Mouse (Mus musculus): ENCODE measurements at regions not wholly inside any gene's neighbourhood (a gene's known extent, or its start where the extent isn't known, plus 50 kb on each side); places are given as distances from the start of the nearest gene placed in this dataset.
A peak's percentile ranks its signal among the peaks of the same experiment; 100 is the strongest.

DNA sequence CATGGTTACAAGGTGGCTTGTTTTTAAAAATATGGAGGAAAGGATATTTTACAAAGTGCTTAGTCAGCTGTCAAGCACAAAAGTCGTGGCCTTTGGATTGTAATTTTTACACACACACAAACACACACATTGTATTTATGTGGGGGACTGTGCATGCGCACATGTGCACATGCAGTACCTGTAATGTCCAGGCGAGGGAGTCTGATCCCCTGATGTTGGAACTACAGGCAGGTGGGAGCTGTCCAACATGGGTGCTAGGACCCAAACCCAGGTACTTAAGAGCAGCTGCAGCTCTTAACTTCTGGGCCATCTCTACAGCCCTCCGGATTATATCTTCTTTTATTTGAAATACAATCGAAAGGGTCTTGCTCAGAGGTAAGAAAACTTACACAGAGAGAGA, 524.7 kb upstream of the 3110018I06Rik start:
- H3K4me1 ChIP-seq (ENCODE audit: control insufficient read depth, insufficient read depth, low read length), result no peaks in the 10 kb centered on the region
- DNase-seq (ENCODE audit: low spot score) (peak; percentile 49), ATAC-seq (ENCODE audit: insufficient number of reproducible peaks, low FRiP score, low TSS enrichment, low read depth) (no peak)
- no peak overlapping the region for H3K9ac ChIP-seq (ENCODE audit: low read length)
- H3K9me3 ChIP-seq (ENCODE audit: control insufficient read depth, low read length), result 0 out of 2 replicates have a peak, but pooled peaks cover 3% of the 10 kb centered on the region
- no peaks in the 10 kb centered on the region for H3K36me3 ChIP-seq (ENCODE audit: control insufficient read depth, insufficient read depth, low read length)
- 61% methylated on average over 5 of the region's 5 CpGs for WGBS
- H3K4me2 ChIP-seq (ENCODE audit: low read depth, severe bottlenecking), result no peak overlapping the region
- H3K27ac ChIP-seq (replicated peaks; ENCODE audit: low read depth, low read length), result no peak overlapping the region
- H3K27me3 ChIP-seq (ENCODE audit: control insufficient read depth, insufficient read depth, low read length), result no peaks in the 10 kb centered on the region
- H3K4me3 ChIP-seq (ENCODE audit: low read depth, low read length), result no peak overlapping the region

DNA sequence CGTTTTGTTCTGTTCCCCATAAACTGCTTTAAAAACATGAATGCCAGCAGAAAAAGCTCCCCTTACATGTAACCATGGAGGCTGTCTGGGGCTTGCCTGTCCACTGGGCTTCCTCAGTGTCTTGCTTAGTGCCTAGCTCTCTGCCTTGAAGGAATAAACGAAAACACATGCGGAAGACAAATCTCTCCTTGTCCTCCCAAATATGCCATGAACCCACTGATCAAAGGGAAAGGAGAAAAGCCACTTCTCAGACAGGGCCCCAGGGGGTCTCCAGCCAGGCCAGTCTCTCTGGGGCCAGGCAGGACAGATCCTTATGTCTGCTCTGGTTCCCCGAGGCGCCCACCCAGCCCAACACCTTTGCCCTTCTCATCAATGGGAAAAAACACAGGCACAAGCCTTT, 518.6 kb upstream of the 3110018I06Rik start:
- Histone ChIP-seq H3K9ac (ENCODE audit: low read length) (no peak overlapping the region), H3K4me1 (ENCODE audit: control insufficient read depth, insufficient read depth, low read length) (peaks cover 12% of the 10 kb centered on the region), H3K27ac (replicated peaks; ENCODE audit: low read depth, low read length) (peak overlapping the region; percentile 36; the same call in 1 of the 2 replicates), H3K36me3 (ENCODE audit: control insufficient read depth, insufficient read depth, low read length) (no peaks in the 10 kb centered on the region), H3K4me2 (ENCODE audit: low read depth, severe bottlenecking) (no peak overlapping the region), H3K4me3 (ENCODE audit: low read depth, low read length) (no peak overlapping the region), H3K27me3 (ENCODE audit: control insufficient read depth, insufficient read depth, low read length) (no peaks in the 10 kb centered on the region), H3K9me3 (ENCODE audit: control insufficient read depth, low read length) (no peaks in the 10 kb centered on the region; the same call in 1 of the 2 replicates)
- peak; percentile 52 for DNase-seq (ENCODE audit: low spot score)
- no peak for ATAC-seq (ENCODE audit: insufficient number of reproducible peaks, low FRiP score, low TSS enrichment, low read depth)
- WGBS, result 10% methylated on average over 5 of the region's 5 CpGs

DNA sequence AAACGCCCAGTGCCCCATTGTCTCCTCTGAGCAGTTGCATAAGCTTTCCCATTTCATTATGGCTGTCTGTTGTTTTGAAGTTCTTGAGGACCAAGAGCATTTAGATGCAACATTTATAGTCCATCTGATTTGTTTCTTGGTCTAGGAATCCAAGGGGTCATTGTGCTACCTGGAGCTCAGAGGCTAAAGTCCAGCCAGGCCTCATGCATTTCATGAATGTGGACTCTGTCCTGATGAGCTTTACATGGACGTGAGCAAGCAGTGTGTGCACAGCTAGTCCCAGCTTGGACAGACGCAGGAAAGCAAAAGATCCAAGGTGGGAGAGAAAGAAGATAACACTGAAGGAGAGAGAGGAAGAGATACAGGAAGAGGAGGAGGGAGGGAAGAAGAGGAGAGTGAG, 496.0 kb upstream of the 3110018I06Rik start:
- ATAC-seq (ENCODE audit: insufficient number of reproducible peaks, low FRiP score, low TSS enrichment, low read depth) (no peak), DNase-seq (ENCODE audit: low spot score) (no peak)
- H3K36me3 ChIP-seq (ENCODE audit: control insufficient read depth, insufficient read depth, low read length), result no peaks in the 10 kb centered on the region
- no peaks in the 10 kb centered on the region for H3K9me3 ChIP-seq (ENCODE audit: control insufficient read depth, low read length)
- no peak overlapping the region for H3K27ac ChIP-seq (replicated peaks; ENCODE audit: low read depth, low read length)
- H3K9ac ChIP-seq (ENCODE audit: low read length), result no peak overlapping the region
- WGBS, result 76% methylated on average over 3 of the region's 3 CpGs
- no peak overlapping the region for H3K4me3 ChIP-seq (ENCODE audit: low read depth, low read length)
- H3K4me2 ChIP-seq (ENCODE audit: low read depth, severe bottlenecking), result no peak overlapping the region
- H3K27me3 ChIP-seq (ENCODE audit: control insufficient read depth, insufficient read depth, low read length), result no peaks in the 10 kb centered on the region
- H3K4me1 ChIP-seq (ENCODE audit: control insufficient read depth, insufficient read depth, low read length), result no peaks in the 10 kb centered on the region

DNA sequence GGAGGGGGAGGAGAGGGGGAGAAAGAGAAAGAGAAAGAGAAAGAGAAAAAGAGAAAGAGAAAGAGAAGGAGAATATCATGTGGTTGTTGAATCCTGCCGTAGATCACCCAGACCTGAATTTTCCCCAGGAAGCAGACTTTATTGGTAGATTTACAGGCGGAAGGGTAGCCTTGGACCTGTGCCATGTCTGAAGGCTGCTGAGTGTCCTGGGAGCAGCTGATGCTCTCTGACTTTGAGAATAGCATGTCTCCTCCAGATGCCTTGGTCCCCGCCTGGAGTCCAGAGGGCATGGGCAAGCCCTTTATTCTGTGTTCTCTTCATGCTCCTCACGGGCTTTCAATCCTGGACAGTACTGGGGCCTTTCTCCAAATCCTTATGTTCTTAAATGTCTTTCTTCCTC, 495.4 kb upstream of the 3110018I06Rik start:
- Histone ChIP-seq H3K36me3 (ENCODE audit: control insufficient read depth, insufficient read depth, low read length) (no peaks in the 10 kb centered on the region), H3K4me2 (ENCODE audit: low read depth, severe bottlenecking) (no peak overlapping the region), H3K9ac (ENCODE audit: low read length) (no peak overlapping the region), H3K27ac (replicated peaks; ENCODE audit: low read depth, low read length) (no peak overlapping the region), H3K4me3 (ENCODE audit: low read depth, low read length) (no peak overlapping the region), H3K9me3 (ENCODE audit: control insufficient read depth, low read length) (no peaks in the 10 kb centered on the region), H3K4me1 (ENCODE audit: control insufficient read depth, insufficient read depth, low read length) (no peaks in the 10 kb centered on the region), H3K27me3 (ENCODE audit: control insufficient read depth, insufficient read depth, low read length) (no peaks in the 10 kb centered on the region)
- DNase-seq (ENCODE audit: low spot score) (no peak), ATAC-seq (ENCODE audit: insufficient number of reproducible peaks, low FRiP score, low TSS enrichment, low read depth) (no peak)
- WGBS, result 87% methylated on average over 4 of the region's 4 CpGs

DNA sequence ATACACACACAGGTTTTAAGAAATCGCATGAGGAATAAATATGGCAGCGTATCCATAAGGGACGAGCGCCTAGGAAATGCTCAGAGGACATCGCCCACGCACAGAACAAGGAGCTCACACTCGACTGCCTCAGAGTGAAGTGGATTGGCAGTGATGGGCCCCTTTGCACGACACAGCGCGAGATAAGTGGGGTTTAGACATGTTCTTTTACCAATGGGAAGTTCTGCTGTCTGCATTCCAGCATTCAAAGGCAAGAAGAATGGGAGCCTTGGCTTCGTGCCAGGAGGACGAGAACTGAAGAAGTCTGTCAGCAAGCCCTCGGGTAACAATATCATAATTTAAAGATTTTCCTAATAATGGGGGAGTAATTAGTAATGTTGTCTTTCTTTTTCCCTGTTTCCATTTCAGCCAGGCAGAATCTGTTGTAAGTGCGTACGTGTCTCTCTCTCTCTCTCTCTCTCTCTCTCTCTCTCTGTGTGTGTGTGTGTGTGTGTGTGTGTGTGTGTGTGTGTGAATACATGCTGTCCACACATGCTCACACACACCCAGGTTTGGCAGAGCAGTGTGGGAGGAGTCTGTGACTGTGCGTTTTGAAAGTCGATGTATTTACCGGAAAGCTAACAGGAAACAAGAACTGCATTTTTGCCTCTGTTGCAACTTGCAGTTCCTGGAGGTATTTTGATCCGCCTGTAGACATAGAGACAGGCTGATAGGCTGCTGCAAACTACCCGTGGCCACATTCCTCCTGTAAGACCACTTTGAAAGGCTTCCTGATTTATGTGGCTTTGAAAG, 477.2 kb upstream of the 3110018I06Rik start:
- no peaks in the 10 kb centered on the region for H3K36me3 ChIP-seq (ENCODE audit: control insufficient read depth, insufficient read depth, low read length)
- H3K27ac ChIP-seq (replicated peaks; ENCODE audit: low read depth, low read length), result no peak overlapping the region
- H3K9ac ChIP-seq (ENCODE audit: low read length), result no peak overlapping the region
- ATAC-seq (ENCODE audit: insufficient number of reproducible peaks, low FRiP score, low TSS enrichment, low read depth), result no peak
- H3K4me3 ChIP-seq (ENCODE audit: low read depth, low read length), result no peak overlapping the region
- H3K4me2 ChIP-seq (ENCODE audit: low read depth, severe bottlenecking), result no peak overlapping the region
- 79% methylated on average over 20 of the region's 20 CpGs for WGBS
- no peaks in the 10 kb centered on the region for H3K9me3 ChIP-seq (ENCODE audit: control insufficient read depth, low read length)
- no peaks in the 10 kb centered on the region for H3K4me1 ChIP-seq (ENCODE audit: control insufficient read depth, insufficient read depth, low read length)
- no peaks in the 10 kb centered on the region for H3K27me3 ChIP-seq (ENCODE audit: control insufficient read depth, insufficient read depth, low read length)
- peak; percentile 32 for DNase-seq (ENCODE audit: low spot score)

DNA sequence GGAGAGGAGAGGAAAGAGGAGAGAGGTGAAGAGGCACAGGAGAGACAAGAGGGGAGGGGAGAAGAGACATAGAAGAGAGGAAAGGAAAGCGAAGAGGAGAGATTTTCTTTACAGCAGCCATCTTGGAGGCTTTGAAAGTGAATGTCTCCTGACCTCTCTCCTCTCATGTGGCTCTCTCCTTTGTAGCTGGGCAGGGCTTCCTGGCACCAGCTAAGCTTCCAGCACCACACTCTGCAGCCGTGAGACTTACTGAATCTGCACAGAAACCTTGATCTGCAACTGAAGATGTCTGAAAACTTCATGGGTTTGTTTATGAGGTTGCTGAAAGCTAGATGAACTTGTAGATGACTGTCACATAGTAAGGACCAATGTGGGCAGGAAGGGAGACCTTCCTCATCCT, 471.6 kb upstream of the 3110018I06Rik start:
- no peak for ATAC-seq (ENCODE audit: insufficient number of reproducible peaks, low FRiP score, low TSS enrichment, low read depth)
- H3K36me3 ChIP-seq (ENCODE audit: control insufficient read depth, insufficient read depth, low read length), result no peaks in the 10 kb centered on the region
- 65% methylated on average over 2 of the region's 2 CpGs for WGBS
- no peaks in the 10 kb centered on the region for H3K4me1 ChIP-seq (ENCODE audit: control insufficient read depth, insufficient read depth, low read length)
- H3K9ac ChIP-seq (ENCODE audit: low read length), result no peak overlapping the region
- no peak overlapping the region for H3K4me2 ChIP-seq (ENCODE audit: low read depth, severe bottlenecking)
- no peaks in the 10 kb centered on the region for H3K9me3 ChIP-seq (ENCODE audit: control insufficient read depth, low read length)
- no peaks in the 10 kb centered on the region for H3K27me3 ChIP-seq (ENCODE audit: control insufficient read depth, insufficient read depth, low read length)
- no peak for DNase-seq (ENCODE audit: low spot score)
- no peak overlapping the region for H3K27ac ChIP-seq (replicated peaks; ENCODE audit: low read depth, low read length)
- no peak overlapping the region for H3K4me3 ChIP-seq (ENCODE audit: low read depth, low read length)

DNA sequence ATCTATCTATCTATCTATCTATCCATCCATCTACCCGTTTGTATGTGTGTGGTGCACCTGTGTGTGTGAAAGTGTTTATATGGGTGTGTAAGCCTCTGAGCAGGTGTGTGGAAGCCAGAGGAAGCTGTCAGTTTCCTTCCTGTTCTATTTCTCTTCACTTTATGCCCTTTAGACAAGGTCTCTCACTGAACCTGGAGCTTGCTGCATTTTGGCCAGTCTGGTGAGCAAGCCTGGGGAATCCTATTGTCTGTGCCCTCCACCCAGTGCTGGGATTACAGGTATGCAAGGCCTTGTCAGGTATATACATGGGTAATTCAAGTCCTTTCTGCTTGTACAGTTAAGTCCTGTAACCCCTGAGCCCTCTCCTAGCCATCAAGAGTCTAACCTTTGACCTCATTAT, 466.6 kb upstream of the 3110018I06Rik start:
- DNase-seq (ENCODE audit: low spot score) (no peak), ATAC-seq (ENCODE audit: insufficient number of reproducible peaks, low FRiP score, low TSS enrichment, low read depth) (no peak)
- no peaks in the 10 kb centered on the region for H3K36me3 ChIP-seq (ENCODE audit: control insufficient read depth, insufficient read depth, low read length)
- no peaks in the 10 kb centered on the region for H3K27me3 ChIP-seq (ENCODE audit: control insufficient read depth, insufficient read depth, low read length)
- H3K4me3 ChIP-seq (ENCODE audit: low read depth, low read length), result no peak overlapping the region
- no peak overlapping the region for H3K27ac ChIP-seq (replicated peaks; ENCODE audit: low read depth, low read length)
- WGBS, result 83% methylated on average over 1 of the region's 1 CpGs
- no peaks in the 10 kb centered on the region for H3K9me3 ChIP-seq (ENCODE audit: control insufficient read depth, low read length)
- no peak overlapping the region for H3K4me2 ChIP-seq (ENCODE audit: low read depth, severe bottlenecking)
- 0 out of 2 replicates have a peak, but pooled peaks cover 2% of the 10 kb centered on the region for H3K4me1 ChIP-seq (ENCODE audit: control insufficient read depth, insufficient read depth, low read length)
- no peak overlapping the region for H3K9ac ChIP-seq (ENCODE audit: low read length)

DNA sequence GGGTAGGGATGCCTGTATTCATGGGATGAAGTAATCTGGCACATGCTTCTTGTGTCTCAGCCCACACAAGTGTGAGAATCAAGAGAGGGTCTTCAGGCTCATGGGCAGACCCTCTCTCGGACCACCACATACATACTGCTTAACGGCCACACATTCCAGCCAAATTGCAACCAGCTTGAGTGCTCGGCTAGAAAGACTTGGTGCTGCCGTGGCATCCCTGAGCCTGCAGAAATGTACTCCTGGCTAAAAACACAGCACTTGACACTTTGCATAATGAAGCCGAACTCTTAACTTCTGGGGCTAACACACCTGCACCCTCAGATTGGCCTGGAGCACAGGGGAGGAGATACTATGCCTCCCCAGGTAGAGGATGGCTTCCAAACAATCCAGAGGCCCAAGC, 461.6 kb upstream of the 3110018I06Rik start:
- ATAC-seq (ENCODE audit: insufficient number of reproducible peaks, low FRiP score, low TSS enrichment, low read depth) (no peak), DNase-seq (ENCODE audit: low spot score) (no peak)
- WGBS, result 25% methylated on average over 5 of the region's 5 CpGs
- no peak overlapping the region for H3K9ac ChIP-seq (ENCODE audit: low read length)
- H3K27ac ChIP-seq (replicated peaks; ENCODE audit: low read depth, low read length), result no peak overlapping the region
- peaks cover 3% of the 10 kb centered on the region; the same call in 1 of the 2 replicates for H3K27me3 ChIP-seq (ENCODE audit: control insufficient read depth, insufficient read depth, low read length)
- H3K4me3 ChIP-seq (ENCODE audit: low read depth, low read length), result no peak overlapping the region
- H3K4me1 ChIP-seq (ENCODE audit: control insufficient read depth, insufficient read depth, low read length), result peaks cover 11% of the 10 kb centered on the region
- no peak overlapping the region for H3K4me2 ChIP-seq (ENCODE audit: low read depth, severe bottlenecking)
- no peaks in the 10 kb centered on the region for H3K9me3 ChIP-seq (ENCODE audit: control insufficient read depth, low read length)
- no peaks in the 10 kb centered on the region for H3K36me3 ChIP-seq (ENCODE audit: control insufficient read depth, insufficient read depth, low read length)

Data from limb, embryonic 11.5 days (tissue).